Mouse (Mus musculus): Measurements from ENCODE around the gene Pced1b. TPM values are rescaled to one million over a fixed set of nuclear protein-coding genes. Genes with fewer than 3 reads are reported as not detected.

The Pced1b gene
- total and polyA plus RNA-seq, 3 experiments, result 6.6 to 36.5 TPM; not detected in 1

DNA sequence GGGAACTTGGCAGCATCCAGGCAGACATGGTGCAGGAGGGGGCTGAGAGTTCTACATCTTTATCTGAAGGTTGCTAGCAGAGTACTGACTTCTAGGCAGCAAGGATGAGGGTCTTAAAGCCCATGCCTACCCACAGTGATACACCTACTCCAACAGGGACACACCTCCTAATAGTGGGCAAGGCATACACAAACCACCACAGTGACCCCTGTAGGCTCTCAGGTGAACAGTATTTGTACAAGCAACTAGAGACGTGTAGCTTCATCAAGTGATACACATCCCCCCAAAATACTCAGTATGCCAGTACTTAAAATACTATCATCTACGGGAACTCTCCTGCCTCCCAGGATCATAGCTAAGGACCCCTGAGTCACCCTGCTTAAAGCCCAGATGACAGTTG lies 164.2 kb downstream of the Pced1b start:
- no peak for TF ChIP-seq TAL1 (IDR thresholded peaks at IDR 0.05; ENCODE audit: low read length)
- no peak for TF ChIP-seq CHD1 (IDR thresholded peaks at IDR 0.05; ENCODE audit: low read depth, low read length)
- no peak for TF ChIP-seq GABPA (IDR thresholded peaks at IDR 0.05; ENCODE audit: low read depth, low read length)
- no peak for TF ChIP-seq USF1 (IDR thresholded peaks at IDR 0.05; ENCODE audit: low read depth, low read length)
- Histone ChIP-seq H3K9ac (ENCODE audit: control insufficient read depth, low read depth, low read length, poor library complexity, severe bottlenecking) (no peak overlapping the region), H3K27me3 (ENCODE audit: control insufficient read depth in 1 of 2, insufficient read depth in 2 of 2, low read length in 2 of 2) (no peaks in the 10 kb centered on the region; a peak in 1 of 4 replicates), H3K4me1 (ENCODE audit: control insufficient read depth in 1 of 2, insufficient read depth in 2 of 2, low read length in 2 of 2) (no peaks in the 10 kb centered on the region), H3K4me3 (ENCODE audit: control insufficient read depth in 1 of 2, insufficient read depth in 1 of 2, low read depth in 2 of 2, low read length in 2 of 2) (no peak overlapping the region), H3K79me2 (ENCODE audit: control insufficient read depth, insufficient read depth, low read length, poor library complexity) (no peaks in the 10 kb centered on the region), H3K9me3 (replicated peaks; ENCODE audit: insufficient read depth, low read length) (no peaks in the 10 kb centered on the region), H3K27ac (ENCODE audit: control insufficient read depth, low read depth, low read length) (no peak overlapping the region), H3K36me3 (ENCODE audit: control insufficient read depth in 1 of 2, insufficient read depth in 2 of 2, low read length in 2 of 2) (no peaks in the 10 kb centered on the region)
- no peak for DNase-seq (ENCODE audit: low read depth, low spot score)

DNA sequence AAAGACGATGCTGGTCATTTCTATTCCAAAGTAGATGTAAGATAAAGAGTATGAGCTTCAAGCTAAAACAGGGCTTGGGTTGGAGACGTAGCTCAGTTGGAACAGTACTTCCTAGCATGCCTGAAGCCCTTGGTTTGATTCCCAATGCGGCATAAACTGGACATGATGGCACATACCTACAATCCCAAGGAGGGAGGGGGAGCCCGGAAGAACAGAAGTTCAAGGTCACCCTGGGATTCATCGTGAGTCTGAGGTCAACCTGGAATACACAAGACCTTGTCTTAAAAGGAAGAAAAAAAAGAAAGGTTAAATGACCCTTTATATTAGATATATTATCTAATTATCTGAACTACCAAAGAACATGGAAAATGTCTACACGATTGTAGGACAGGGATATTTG lies 164.8 kb downstream of the Pced1b start:
- no peak overlapping the region for H3K9ac ChIP-seq (ENCODE audit: control insufficient read depth, low read depth, low read length, poor library complexity, severe bottlenecking)
- no peaks in the 10 kb centered on the region for H3K36me3 ChIP-seq (ENCODE audit: control insufficient read depth in 1 of 2, insufficient read depth in 2 of 2, low read length in 2 of 2)
- no peak for TF ChIP-seq MYB (IDR thresholded peaks at IDR 0.05; ENCODE audit: low read depth, low read length)
- TF ChIP-seq RCOR1 (IDR thresholded peaks at IDR 0.05; ENCODE audit: low read depth, low read length), result no peak
- no peaks in the 10 kb centered on the region for H3K79me2 ChIP-seq (ENCODE audit: control insufficient read depth, insufficient read depth, low read length, poor library complexity)
- H3K4me3 ChIP-seq (ENCODE audit: control insufficient read depth in 1 of 2, insufficient read depth in 1 of 2, low read depth in 2 of 2, low read length in 2 of 2), result no peak overlapping the region
- H3K9me3 ChIP-seq (replicated peaks; ENCODE audit: insufficient read depth, low read length), result no peaks in the 10 kb centered on the region
- no peak overlapping the region for H3K27ac ChIP-seq (ENCODE audit: control insufficient read depth, low read depth, low read length)
- DNase-seq (ENCODE audit: low read depth, low spot score), result no peak
- H3K27me3 ChIP-seq (ENCODE audit: control insufficient read depth in 1 of 2, insufficient read depth in 2 of 2, low read length in 2 of 2), result no peaks in the 10 kb centered on the region; a peak in 1 of 4 replicates
- no peaks in the 10 kb centered on the region for H3K4me1 ChIP-seq (ENCODE audit: control insufficient read depth in 1 of 2, insufficient read depth in 2 of 2, low read length in 2 of 2)

DNA sequence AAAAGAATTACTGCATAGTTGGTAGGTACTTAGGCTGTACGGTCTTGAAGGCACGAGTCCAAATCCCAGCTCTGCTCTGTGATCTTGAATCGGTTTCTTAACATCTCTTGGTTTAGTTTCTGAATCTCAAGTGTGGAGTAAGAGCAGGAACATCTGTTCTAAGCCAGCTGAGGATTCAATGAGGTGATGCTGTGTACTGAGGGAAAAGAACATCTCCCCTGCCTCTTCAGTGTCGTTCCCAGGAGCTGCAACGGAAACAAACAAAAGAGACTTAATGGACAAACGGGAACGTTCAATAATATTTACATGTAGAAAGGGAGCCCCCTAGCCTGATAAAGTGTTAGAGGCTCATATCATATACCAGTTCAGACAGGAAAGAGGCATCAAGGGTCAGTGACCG lies 165.4 kb downstream of the Pced1b start:
- no peaks in the 10 kb centered on the region for H3K36me3 ChIP-seq (ENCODE audit: control insufficient read depth in 1 of 2, insufficient read depth in 2 of 2, low read length in 2 of 2)
- TF ChIP-seq KAT2A (conservative IDR thresholded peaks at IDR 0.05; ENCODE audit: low read depth, low read length), result no peak
- TF ChIP-seq E2F4 (IDR thresholded peaks at IDR 0.05; ENCODE audit: borderline replicate concordance, low read depth, low read length), result no peak
- no peak for TF ChIP-seq SIN3A (IDR thresholded peaks at IDR 0.05; ENCODE audit: low read length)
- TF ChIP-seq USF1 (IDR thresholded peaks at IDR 0.05; ENCODE audit: low read depth, low read length), result no peak
- TF ChIP-seq TAL1 (IDR thresholded peaks at IDR 0.05; ENCODE audit: low read length), result no peak
- no peak for TF ChIP-seq MYB (IDR thresholded peaks at IDR 0.05; ENCODE audit: low read depth, low read length)
- TF ChIP-seq CTCF (IDR thresholded peaks at IDR 0.05 in 2 of 3, conservative IDR thresholded peaks at IDR 0.05 in 1 of 3; ENCODE audit: control insufficient read depth in 1 of 3, insufficient read depth in 1 of 3, low read depth in 2 of 3, low read length in 3 of 3, poor library complexity in 1 of 3, severe bottlenecking in 1 of 3), result no peak
- no peak for TF ChIP-seq ELF1 (IDR thresholded peaks at IDR 0.05; ENCODE audit: low read depth, low read length)
- no peak for TF ChIP-seq GABPA (IDR thresholded peaks at IDR 0.05; ENCODE audit: low read depth, low read length)
- TF ChIP-seq ETS1 (IDR thresholded peaks at IDR 0.05; ENCODE audit: low read depth, low read length), result no peak
- no peak for TF ChIP-seq RCOR1 (IDR thresholded peaks at IDR 0.05; ENCODE audit: low read depth, low read length)
- TF ChIP-seq MYC (IDR thresholded peaks at IDR 0.05; ENCODE audit: low read depth, low read length), result no peak
- DNase-seq (ENCODE audit: low read depth, low spot score), result no peak
- no peak overlapping the region for H3K9ac ChIP-seq (ENCODE audit: control insufficient read depth, low read depth, low read length, poor library complexity, severe bottlenecking)
- no peaks in the 10 kb centered on the region; a peak in 1 of 4 replicates for H3K27me3 ChIP-seq (ENCODE audit: control insufficient read depth in 1 of 2, insufficient read depth in 2 of 2, low read length in 2 of 2)
- no peaks in the 10 kb centered on the region for H3K79me2 ChIP-seq (ENCODE audit: control insufficient read depth, insufficient read depth, low read length, poor library complexity)
- no peak overlapping the region for H3K27ac ChIP-seq (ENCODE audit: control insufficient read depth, low read depth, low read length)
- no peaks in the 10 kb centered on the region for H3K9me3 ChIP-seq (replicated peaks; ENCODE audit: insufficient read depth, low read length)
- H3K4me3 ChIP-seq (ENCODE audit: control insufficient read depth in 1 of 2, insufficient read depth in 1 of 2, low read depth in 2 of 2, low read length in 2 of 2), result no peak overlapping the region
- H3K4me1 ChIP-seq (ENCODE audit: control insufficient read depth in 1 of 2, insufficient read depth in 2 of 2, low read length in 2 of 2), result no peaks in the 10 kb centered on the region
